Mouse (Mus musculus) left cerebral cortex, adult 9 months (tissue): ENCODE results near the gene Ccr5.

ENCODE experiments used
- DNase-seq, 2 experiments: peaks; one replicate each; pipeline ENCODE4 v3.0.0; 2022; ENCODE audit warnings: low spot score in 2 of 2

Gene Ccr5

DNA sequence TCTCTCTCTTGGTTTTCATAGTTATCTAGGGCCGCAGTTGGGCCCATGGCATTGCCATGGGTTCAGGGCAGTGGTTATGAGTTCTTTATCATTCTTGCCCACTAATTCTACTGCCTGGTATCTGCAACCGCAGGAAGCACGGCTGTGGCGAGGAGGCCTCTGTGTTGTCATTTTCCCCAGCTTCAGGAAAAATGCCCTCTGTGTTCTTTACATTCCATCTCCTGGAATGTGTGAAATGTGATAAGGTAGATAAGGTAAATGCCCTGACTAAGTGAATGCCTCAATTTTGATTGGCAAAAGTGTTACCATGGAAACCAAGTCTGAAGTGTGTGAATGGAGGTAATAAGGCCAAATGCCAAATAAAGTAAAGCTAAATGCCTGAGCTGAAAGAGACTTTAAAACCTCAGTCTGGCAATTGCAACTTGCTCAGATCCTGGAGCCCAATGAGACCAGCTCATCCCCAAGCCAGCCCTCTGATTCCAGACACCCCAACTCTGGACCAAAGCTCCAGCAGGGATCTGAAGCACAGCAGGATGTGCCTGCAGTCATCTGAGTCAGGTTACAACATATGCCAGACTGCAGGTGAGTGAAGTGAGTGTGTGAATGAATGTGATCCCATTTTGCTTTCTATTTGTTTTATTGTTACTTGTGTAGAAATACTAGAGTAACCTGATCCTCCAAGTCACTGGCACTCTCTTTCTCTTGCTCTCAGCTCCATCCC lies 16.9 kb downstream of the Ccr5 start:
- no peak for DNase-seq

DNA sequence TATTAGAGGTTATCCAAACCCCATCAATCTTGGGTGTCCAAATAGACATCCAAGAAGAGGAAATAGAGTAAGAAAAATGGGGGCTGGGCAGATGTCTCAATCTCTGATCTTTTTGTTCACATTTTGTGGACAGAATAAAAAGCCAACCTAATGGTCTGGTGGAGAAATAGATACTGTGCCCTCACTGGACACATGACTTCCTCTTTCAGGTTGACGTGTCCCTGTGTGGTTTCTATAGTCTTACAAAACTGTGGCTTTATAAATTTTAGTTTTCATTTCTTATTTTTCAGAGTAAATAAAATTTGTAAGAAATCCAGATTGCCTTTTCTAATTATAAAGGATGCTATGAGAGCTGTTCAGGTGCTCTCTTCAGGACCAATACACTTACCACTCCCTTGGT lies 22.3 kb downstream of the Ccr5 start:
- DNase-seq: no peak

- no peak for DNase-seq
Measured at GRCm38 (mm10) chr9:124146307-124146706, 25.0 kb downstream of the Ccr5 start.
